Mouse (Mus musculus) midbrain, embryonic 11.5 days (tissue): ENCODE measurements around the gene Olfr732. TPM values are rescaled to one million over a fixed set of nuclear protein-coding genes. Genes with fewer than 3 reads are reported as not detected.

ENCODE experiments used
- ATAC-seq: fragments of 200-750 bp; cut with Nextera tagmentation; 2 replicates; pipeline ENCODE4 v1.8.0; 2017; ENCODE audit warnings: moderate TSS enrichment, moderate library complexity; ENCODE audit not compliant: low FRiP score
- DNase-seq: peaks from one replicate; pipeline ENCODE4 v3.0.0; 2015; ENCODE audit warnings: low spot score; ENCODE audit errors: missing footprints
- H3K27ac ChIP-seq: fragments of 300-500 bp; sonication (generic); 2 replicates; pipeline ENCODE4 v1.5.1; 2014; ENCODE audit warnings: low read depth, low read length
- H3K27me3 ChIP-seq: fragments of 300-500 bp; sonication (generic); 2 replicates; pipeline ENCODE4 v1.6.1; 2014; ENCODE audit warnings: mild to moderate bottlenecking, low read length, moderate library complexity, mixed read lengths; ENCODE audit not compliant: control insufficient read depth, insufficient read depth
- H3K36me3 ChIP-seq: fragments of 300-500 bp; sonication (generic); 2 replicates; pipeline ENCODE4 v1.6.1; 2014; ENCODE audit warnings: mild to moderate bottlenecking, low read length, moderate library complexity, mixed read lengths; ENCODE audit not compliant: control insufficient read depth, insufficient read depth
- H3K4me1 ChIP-seq: fragments of 300-500 bp; sonication (generic); 2 replicates; pipeline ENCODE4 v1.6.1; 2014; ENCODE audit warnings: low read length; ENCODE audit not compliant: control insufficient read depth, insufficient read depth
- H3K4me2 ChIP-seq: fragments of 300-500 bp; sonication (generic); 2 replicates; pipeline ENCODE4 v1.6.1; 2014; ENCODE audit warnings: mild to moderate bottlenecking, moderate library complexity
- H3K4me3 ChIP-seq: fragments of 300-500 bp; sonication (generic); 2 replicates; pipeline ENCODE4 v1.5.1; 2014; ENCODE audit warnings: low read depth, low read length
- H3K9ac ChIP-seq: fragments of 300-500 bp; sonication (generic); 2 replicates; pipeline ENCODE4 v1.6.1; 2014; ENCODE audit warnings: low read length
- H3K9me3 ChIP-seq: fragments of 300-500 bp; sonication (generic); 2 replicates; pipeline ENCODE4 v1.6.1; 2016; ENCODE audit warnings: low read length; ENCODE audit not compliant: control insufficient read depth
- WGBS: fragments of 180-500 bp; shearing (Covaris S2); extraction: QIAGEN DNeasy Blood & Tissue Kit; methylation state at CpG from one replicate; pipeline ENCODE4 v1.1.7; 2014; 5-methylcytosine and 5-hydroxymethylcytosine counted together
- polyA plus RNA-seq: library from polyadenylated mRNA; unstranded; fragments of >200 nt; fragmentation: Nextera tagmentation; extraction: Ambion mirVana; gene quantifications from 2 replicates; pipeline ENCODE4 v1.2.1, GENCODE M21; 2014

The Olfr732 gene
- polyA plus RNA-seq: not detected in 2 replicates

DNA sequence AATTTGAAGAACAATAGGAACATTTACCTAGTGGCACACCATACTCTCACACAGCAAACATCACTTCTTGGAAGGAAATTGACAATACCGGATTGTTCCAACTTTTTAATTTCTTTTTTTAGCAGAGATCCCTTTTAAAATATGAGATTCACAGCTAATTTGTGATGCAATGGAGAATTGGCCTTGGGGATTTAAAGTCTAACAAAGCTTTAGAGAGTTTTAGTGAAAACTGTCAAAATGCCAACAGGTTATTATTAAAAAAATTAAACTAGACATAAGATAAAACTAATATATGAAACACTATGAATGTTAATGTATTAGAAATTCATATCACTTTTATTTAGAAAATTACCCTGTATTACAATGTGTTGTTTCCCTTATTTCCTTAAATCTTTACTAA lies at the start of gene Olfr732:
Olfr732 (minus strand) TSS at position 101 of the 400 bp plus-strand sequence.
- 95% methylated on average over 1 of the region's 1 CpGs for WGBS
- Histone ChIP-seq H3K4me3 (no peak within 1 kb of the TSS), H3K9ac (no peak within 1 kb of the TSS), H3K9me3 (no peaks in the 10 kb centered on the region), H3K27me3 (no peaks in the 10 kb centered on the region), H3K4me2 (no peak within 1 kb of the TSS), H3K4me1 (no peaks in the 10 kb centered on the region), H3K27ac (no peak within 1 kb of the TSS), H3K36me3 (no peaks in the 10 kb centered on the region)
- DNase-seq (no peak), ATAC-seq (no peak)

DNA sequence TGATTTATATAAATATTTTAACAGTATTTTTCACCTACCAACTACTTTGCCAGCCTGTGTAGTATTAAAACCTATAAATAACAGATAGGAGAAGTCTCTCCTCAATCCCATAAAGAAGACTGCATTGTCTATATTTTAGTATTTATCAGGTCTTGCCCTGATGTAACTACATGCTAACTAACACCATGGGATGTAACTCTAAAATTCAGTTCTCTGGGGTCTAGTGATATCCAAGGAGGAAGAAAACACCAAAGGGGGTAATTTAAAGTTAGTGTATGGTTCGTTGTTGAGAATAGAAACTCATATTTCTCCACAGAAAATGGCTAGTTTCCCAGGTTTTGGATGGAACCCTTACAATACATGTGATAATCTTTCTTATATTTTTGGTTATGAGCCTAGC lies 42.7 kb upstream of the Olfr732 start, which contains the start of gene Olfr734:
Olfr734 (minus strand) TSS at position 101 of the 400 bp plus-strand sequence.
- 72% methylated on average over 1 of the region's 1 CpGs for WGBS
- Histone ChIP-seq H3K27me3 (no peaks in the 10 kb centered on the region), H3K4me2 (no peak within 1 kb of the TSS), H3K4me1 (no peaks in the 10 kb centered on the region), H3K36me3 (no peaks in the 10 kb centered on the region), H3K9me3 (no peaks in the 10 kb centered on the region), H3K4me3 (no peak within 1 kb of the TSS), H3K9ac (no peak within 1 kb of the TSS), H3K27ac (no peak within 1 kb of the TSS)
- DNase-seq (no peak), ATAC-seq (no peak)

DNA sequence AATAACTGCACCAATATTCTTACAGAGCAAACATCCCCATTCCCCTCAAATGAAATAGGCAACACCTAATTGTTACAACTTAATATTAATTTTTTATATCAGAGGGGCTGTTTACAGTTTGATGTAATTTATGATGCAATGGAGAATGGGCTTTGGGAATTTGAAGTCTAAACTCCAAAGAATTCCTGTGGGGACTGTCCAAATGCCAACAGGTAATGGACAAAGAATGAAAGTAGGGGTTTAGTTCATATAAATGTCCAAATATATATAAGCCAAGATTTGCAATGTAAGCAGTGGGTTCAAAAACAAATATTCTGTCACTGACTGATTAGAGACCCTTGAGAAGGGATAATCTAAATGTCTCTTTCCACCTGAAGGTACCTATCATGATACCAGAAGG lies 17.4 kb upstream of the Olfr732 start, which contains the start of gene Olfr733:
Olfr733 (minus strand) TSS at position 101 of the 400 bp plus-strand sequence.
- Histone ChIP-seq H3K9me3 (no peaks in the 10 kb centered on the region), H3K4me3 (no peak within 1 kb of the TSS), H3K4me2 (no peak within 1 kb of the TSS), H3K36me3 (no peaks in the 10 kb centered on the region), H3K27me3 (no peaks in the 10 kb centered on the region), H3K4me1 (no peaks in the 10 kb centered on the region), H3K27ac (no peak within 1 kb of the TSS), H3K9ac (no peak within 1 kb of the TSS)
- DNase-seq: no peak
- no peak for ATAC-seq

DNA sequence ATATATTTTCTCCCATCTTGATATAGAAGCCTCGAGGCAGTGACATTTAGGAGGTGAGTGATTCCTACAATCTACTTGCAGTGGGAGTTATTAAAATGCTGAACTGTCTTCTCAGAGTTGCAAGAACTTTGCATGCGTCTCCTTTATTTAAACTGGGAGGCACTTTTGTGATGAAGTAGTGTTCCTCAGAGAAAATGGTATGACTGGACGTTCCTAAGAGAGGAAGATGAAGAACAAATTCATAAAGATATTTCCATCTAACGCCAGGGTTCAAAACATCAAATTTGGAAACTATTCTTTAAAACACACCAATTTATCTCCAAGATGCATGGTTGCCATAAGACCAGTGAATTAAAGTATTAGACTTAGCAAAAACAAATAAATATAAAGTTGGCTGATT lies 42.2 kb downstream of the Olfr732 start, which contains the start of gene Olfr731:
Olfr731 (minus strand) TSS at position 101 of the 400 bp plus-strand sequence.
- 85% methylated on average over 4 of the region's 4 CpGs for WGBS
- DNase-seq (no peak), ATAC-seq (no peak)
- no peaks in the 10 kb centered on the region for H3K4me1 ChIP-seq
- no peak within 1 kb of the TSS for H3K4me2 ChIP-seq
- H3K4me3 ChIP-seq: no peak within 1 kb of the TSS
- no peak within 1 kb of the TSS for H3K27ac ChIP-seq
- no peaks in the 10 kb centered on the region for H3K27me3 ChIP-seq
- H3K9ac ChIP-seq: no peak within 1 kb of the TSS
- no peaks in the 10 kb centered on the region for H3K36me3 ChIP-seq
- no peaks in the 10 kb centered on the region for H3K9me3 ChIP-seq

Other genes starting within 250 kb of the Olfr732 start
- not detected in 2 replicates for gene Olfr725, start 243.8 kb downstream of the Olfr732 start, polyA plus RNA-seq
- not detected in 2 replicates for gene Olfr726, start 193.3 kb downstream of the Olfr732 start, polyA plus RNA-seq
- not detected in 2 replicates for gene Olfr727, start 161.0 kb downstream of the Olfr732 start, polyA plus RNA-seq
- gene Olfr728, start 141.5 kb downstream of the Olfr732 start, polyA plus RNA-seq: not detected in 2 replicates
- not detected in 2 replicates for gene Olfr729, start 131.3 kb downstream of the Olfr732 start, polyA plus RNA-seq
- gene Olfr730, start 96.0 kb downstream of the Olfr732 start, polyA plus RNA-seq: not detected in 2 replicates
- gene Olfr731, start 42.3 kb downstream of the Olfr732 start, polyA plus RNA-seq: not detected in 2 replicates
- gene Olfr733, start 17.3 kb upstream of the Olfr732 start, polyA plus RNA-seq: not detected in 2 replicates
- not detected in 2 replicates for gene Olfr734, start 42.6 kb upstream of the Olfr732 start, polyA plus RNA-seq
- not detected in 2 replicates for gene Olfr735, start 64.7 kb upstream of the Olfr732 start, polyA plus RNA-seq
- not detected in 2 replicates for gene Tlr11, start 73.7 kb upstream of the Olfr732 start, polyA plus RNA-seq
- gene Olfr736, start 97.0 kb upstream of the Olfr732 start, polyA plus RNA-seq: not detected in 2 replicates
- gene Olfr738, start 123.4 kb upstream of the Olfr732 start, polyA plus RNA-seq: not detected in 2 replicates
- not detected in 2 replicates for gene Olfr739, start 134.4 kb upstream of the Olfr732 start, polyA plus RNA-seq
- not detected in 2 replicates for gene Olfr740, start 161.3 kb upstream of the Olfr732 start, polyA plus RNA-seq
- not detected in 2 replicates for gene Olfr741, start 188.5 kb upstream of the Olfr732 start, polyA plus RNA-seq
- gene Olfr742, start 219.4 kb upstream of the Olfr732 start, polyA plus RNA-seq: not detected in 2 replicates
- not detected in 2 replicates for gene Olfr743, start 237.6 kb upstream of the Olfr732 start, polyA plus RNA-seq